Mouse (Mus musculus): ENCODE results near the gene Slc25a47. TPM values are rescaled to one million over a fixed set of nuclear protein-coding genes. Genes with fewer than 3 reads are reported as not detected.

Gene Slc25a47
- total and polyA plus RNA-seq, 3 experiments: 6.5 to 10.5 (median 7.1) TPM

GRCm38 (mm10) chr12:108834337-108834736 is 1.5 kb upstream of the Slc25a47 start:
- no peak for DNase-seq
- intact Hi-C loops (cut with DNase I): loop anchor here (2.0 to 5.0 kb wide), 3 partner anchors 24 to 58 kb away; partner anchors contain the start of genes Wars and Wdr25
- WGBS: 93% methylated on average over 3 of the region's 3 CpGs
- H3K79me2 ChIP-seq (replicated peaks; ENCODE audit: control insufficient read depth, insufficient read depth, low read length): no peaks in the 10 kb centered on the region; the same call in 1 of the 2 replicates
- peaks cover 11% of the 10 kb centered on the region for H3K4me1 ChIP-seq (ENCODE audit: control insufficient read depth, insufficient read depth, low read length)
- no peaks in the 10 kb centered on the region for H3K27me3 ChIP-seq (ENCODE audit: control insufficient read depth, insufficient read depth, low read length)
- no peak overlapping the region for H3K27ac ChIP-seq
- no peaks in the 10 kb centered on the region for H3K36me3 ChIP-seq (ENCODE audit: control insufficient read depth, insufficient read depth, low read length)
- H3K9ac ChIP-seq (ENCODE audit: low read depth, low read length): no peak overlapping the region
- TF ChIP-seq POLR2A (IDR thresholded peaks at IDR 0.05; ENCODE audit: insufficient read depth, low read depth, low read length) (no peak), EP300 (IDR thresholded peaks at IDR 0.05; ENCODE audit: insufficient read depth, low read depth, low read length) (no peak), CTCF (IDR thresholded peaks at IDR 0.05) (no peak)
- no peak overlapping the region for H3K4me3 ChIP-seq

GRCm38 (mm10) chr12:108834786-108835185 is 1.1 kb upstream of the Slc25a47 start:
- Histone ChIP-seq H3K9ac (ENCODE audit: low read depth, low read length) (peak overlapping the region; percentile 82), H3K27me3 (ENCODE audit: control insufficient read depth, insufficient read depth, low read length) (no peaks in the 10 kb centered on the region), H3K27ac (peak overlapping the region; percentile 66; the same call in 1 of the 2 replicates), H3K79me2 (replicated peaks; ENCODE audit: control insufficient read depth, insufficient read depth, low read length) (no peaks in the 10 kb centered on the region; the same call in 1 of the 2 replicates), H3K4me3 (peak overlapping the region; percentile 72), H3K36me3 (ENCODE audit: control insufficient read depth, insufficient read depth, low read length) (no peaks in the 10 kb centered on the region), H3K4me1 (ENCODE audit: control insufficient read depth, insufficient read depth, low read length) (peaks cover 11% of the 10 kb centered on the region)
- DNase-seq: no peak
- no peak for TF ChIP-seq CTCF (IDR thresholded peaks at IDR 0.05)
- no peak for TF ChIP-seq POLR2A (IDR thresholded peaks at IDR 0.05; ENCODE audit: insufficient read depth, low read depth, low read length)
- no peak for TF ChIP-seq EP300 (IDR thresholded peaks at IDR 0.05; ENCODE audit: insufficient read depth, low read depth, low read length)
- 40% methylated on average over 5 of the region's 5 CpGs for WGBS
- intact Hi-C loops (cut with DNase I): loop anchor here (2.0 to 5.0 kb wide), 3 partner anchors 24 to 58 kb away; partner anchors contain the start of genes Wars and Wdr25

- peaks cover 11% of the 10 kb centered on the region for H3K4me1 ChIP-seq (ENCODE audit: control insufficient read depth, insufficient read depth, low read length)
- no peak for DNase-seq
- peak overlapping the region; percentile 72 for H3K4me3 ChIP-seq
- WGBS: 3% methylated on average over 51 of the region's 51 CpGs
- H3K36me3 ChIP-seq (ENCODE audit: control insufficient read depth, insufficient read depth, low read length): no peaks in the 10 kb centered on the region
- TF ChIP-seq EP300 (IDR thresholded peaks at IDR 0.05; ENCODE audit: insufficient read depth, low read depth, low read length): no peak
- H3K79me2 ChIP-seq (replicated peaks; ENCODE audit: control insufficient read depth, insufficient read depth, low read length): no peaks in the 10 kb centered on the region; the same call in 1 of the 2 replicates
- H3K27ac ChIP-seq: peak overlapping the region; percentile 66
- intact Hi-C loops (cut with DNase I): loop anchor here (2.0 kb wide), 2 partner anchors 25 to 41 kb away; no protein-coding TSS in a partner anchor
- H3K9ac ChIP-seq (ENCODE audit: low read depth, low read length): peak overlapping the region; percentile 82
- H3K27me3 ChIP-seq (ENCODE audit: control insufficient read depth, insufficient read depth, low read length): no peaks in the 10 kb centered on the region
These were observed 522 bp upstream of the Slc25a47 start for GRCm38 (mm10) chr12:108835208-108835839.

- intact Hi-C loops (cut with DNase I): no loop called here
- TF ChIP-seq POLR2A (IDR thresholded peaks at IDR 0.05; ENCODE audit: insufficient read depth, low read depth, low read length): no peak
- TF ChIP-seq EP300 (IDR thresholded peaks at IDR 0.05; ENCODE audit: insufficient read depth, low read depth, low read length): no peak
- no peak for TF ChIP-seq CTCF (IDR thresholded peaks at IDR 0.05)
- Histone ChIP-seq H3K27me3 (ENCODE audit: control insufficient read depth, insufficient read depth, low read length) (no peaks in the 10 kb centered on the region), H3K36me3 (ENCODE audit: control insufficient read depth, insufficient read depth, low read length) (no peaks in the 10 kb centered on the region), H3K79me2 (replicated peaks; ENCODE audit: control insufficient read depth, insufficient read depth, low read length) (no peaks in the 10 kb centered on the region; the same call in 1 of the 2 replicates), H3K9ac (ENCODE audit: low read depth, low read length) (peak overlapping the region; percentile 60), H3K4me3 (peak overlapping the region; percentile 72), H3K4me1 (ENCODE audit: control insufficient read depth, insufficient read depth, low read length) (peaks cover 13% of the 10 kb centered on the region), H3K27ac (peak overlapping the region; percentile 95)
- whole genome bisulfite sequencing: 35% methylated on average over 7 of the region's 7 CpGs
- DNase-seq: no peak
These were observed 876 bp downstream of the Slc25a47 start for GRCm38 (mm10) chr12:108836722-108837121.

- Histone ChIP-seq H3K9ac (ENCODE audit: low read depth, low read length) (no peak overlapping the region), H3K27me3 (ENCODE audit: control insufficient read depth, insufficient read depth, low read length) (no peaks in the 10 kb centered on the region), H3K4me3 (no peak overlapping the region), H3K36me3 (ENCODE audit: control insufficient read depth, insufficient read depth, low read length) (no peaks in the 10 kb centered on the region), H3K27ac (no peak overlapping the region), H3K4me1 (ENCODE audit: control insufficient read depth, insufficient read depth, low read length) (peaks cover 8% of the 10 kb centered on the region), H3K79me2 (replicated peaks; ENCODE audit: control insufficient read depth, insufficient read depth, low read length) (no peaks in the 10 kb centered on the region; the same call in 1 of the 2 replicates)
- intact Hi-C loops (cut with DNase I): no loop called here
- no peak for TF ChIP-seq CTCF (IDR thresholded peaks at IDR 0.05)
- no peak for TF ChIP-seq POLR2A (IDR thresholded peaks at IDR 0.05; ENCODE audit: insufficient read depth, low read depth, low read length)
- no peak for TF ChIP-seq EP300 (IDR thresholded peaks at IDR 0.05; ENCODE audit: insufficient read depth, low read depth, low read length)
- DNase-seq: no peak
- WGBS: 61% methylated on average over 6 of the region's 6 CpGs
These were observed 5.3 kb downstream of the Slc25a47 start for GRCm38 (mm10) chr12:108841181-108841580.

GRCm38 (mm10) chr12:108842663-108843062 is 6.8 kb downstream of the Slc25a47 start:
- no peaks in the 10 kb centered on the region for H3K79me2 ChIP-seq (replicated peaks; ENCODE audit: control insufficient read depth, insufficient read depth, low read length)
- intact Hi-C loops (cut with DNase I): no loop called here
- TF ChIP-seq POLR2A (IDR thresholded peaks at IDR 0.05; ENCODE audit: insufficient read depth, low read depth, low read length): no peak
- no peak for TF ChIP-seq CTCF (IDR thresholded peaks at IDR 0.05)
- no peak for TF ChIP-seq EP300 (IDR thresholded peaks at IDR 0.05; ENCODE audit: insufficient read depth, low read depth, low read length)
- no peak overlapping the region for H3K9ac ChIP-seq (ENCODE audit: low read depth, low read length)
- WGBS: 66% methylated on average over 7 of the region's 7 CpGs
- peak in 1 of 2 experiments; percentile 33 for DNase-seq
- no peaks in the 10 kb centered on the region for H3K36me3 ChIP-seq (ENCODE audit: control insufficient read depth, insufficient read depth, low read length)
- H3K27ac ChIP-seq: no peak overlapping the region
- peaks cover 2% of the 10 kb centered on the region; the same call in 1 of the 2 replicates for H3K4me1 ChIP-seq (ENCODE audit: control insufficient read depth, insufficient read depth, low read length)
- H3K4me3 ChIP-seq: no peak overlapping the region
- H3K27me3 ChIP-seq (ENCODE audit: control insufficient read depth, insufficient read depth, low read length): no peaks in the 10 kb centered on the region

Measured in heart, adult 2 months (tissue).